Comparison of ENCODE assay signal across 10 mouse cellular contexts in the genomic region with DNA sequence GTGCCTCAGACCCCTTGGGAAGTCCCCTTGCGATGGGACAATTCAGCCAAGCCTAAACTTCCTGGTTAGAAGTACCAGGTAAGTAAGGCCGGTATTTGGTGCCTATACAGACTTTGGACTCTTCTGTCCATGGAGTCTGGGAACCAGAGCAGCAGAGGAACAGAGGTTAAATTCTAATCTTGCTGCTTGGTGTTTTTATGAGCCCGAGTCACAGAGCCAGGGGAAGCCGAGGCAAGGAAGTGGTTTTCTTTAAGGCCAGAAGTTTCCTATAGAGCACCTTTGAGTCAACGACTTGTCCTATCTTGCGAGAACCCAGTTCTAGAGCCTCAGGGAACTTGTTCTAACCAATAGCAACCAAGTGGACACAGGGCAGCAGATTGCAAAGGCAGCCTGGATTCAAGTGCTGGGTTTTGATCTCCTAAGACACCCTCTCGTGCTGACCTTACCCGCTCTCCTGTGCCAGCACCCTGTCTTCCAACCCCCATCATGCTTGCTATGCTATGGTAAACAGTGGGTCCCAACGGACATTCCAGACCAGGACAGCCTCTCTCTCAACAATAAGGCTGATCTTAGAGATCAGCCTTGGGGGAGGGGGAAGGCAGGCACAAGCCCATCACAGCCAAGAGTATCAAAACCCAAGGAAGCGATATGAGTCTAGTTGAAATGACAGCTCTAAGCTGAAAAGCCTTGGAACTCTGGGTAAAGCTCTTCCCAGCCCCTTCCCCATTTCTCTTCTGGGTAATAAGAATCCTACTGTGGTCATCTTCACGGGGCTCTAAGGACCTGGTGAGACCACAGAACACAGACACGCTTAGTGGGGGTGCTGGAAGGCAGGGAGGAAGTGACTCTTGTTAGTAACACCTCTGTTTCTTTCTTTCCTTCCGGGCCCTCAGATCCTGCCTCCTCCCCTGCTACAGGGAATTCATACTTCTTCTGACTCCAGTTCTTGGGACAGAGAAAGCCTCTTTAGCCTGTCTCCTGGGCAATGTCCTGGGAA. TPM values are rescaled to one million over a fixed set of nuclear protein-coding genes. Genes with fewer than 3 reads are reported as not detected.
A peak's percentile ranks its signal among the peaks of the same experiment; 100 is the strongest.
DNase-seq lines count a peak whose midpoint lies in the region; ATAC-seq and TF ChIP-seq lines count a peak whose summit lies in the region.
"Had no signal": no experiment of that assay in that cellular context is flagged by ENCODE, and none has a peak within 500 bp of the region (broad histone marks: within the 10 kb centered on the region; RNA-seq: fewer than 3 reads in every experiment).

No protein-coding gene starts in this region.

- H3K9me3 ChIP-seq in heart, embryonic 15.5 days (replicated peaks): no peaks in the 10 kb centered on the region
- H3K9me3 ChIP-seq in E14TG2a.4 (ENCODE audit: low read length): no peaks in the 10 kb centered on the region
- no peaks in the 10 kb centered on the region for H3K9me3 ChIP-seq in intestine, embryonic 16.5 days (ENCODE audit: control insufficient read depth, low read length)
- H3K9me3 ChIP-seq: limb, embryonic 13.5 days had no signal

- DNase-seq in heart, postnatal 4 days: no peak
- peak; percentile 73 for DNase-seq in naive thymus-derived CD4-positive, alpha-beta T cell, adult 2 months (ENCODE audit: low read depth)
- DNase-seq in frontal cortex, postnatal 10 days (ENCODE audit: low spot score in 2 of 2): no peak
- no peak for DNase-seq in layer of hippocampus, postnatal 25 days (ENCODE audit: extremely low spot score in 1 of 2, low spot score in 1 of 2)
- no peak for DNase-seq in layer of hippocampus, postnatal 10 days (ENCODE audit: low spot score in 2 of 2)
- DNase-seq: cerebellum, postnatal 36 days had no signal

- no peak overlapping the region for H3K9ac ChIP-seq in heart, embryonic 15.5 days
- no peak overlapping the region for H3K9ac ChIP-seq in intestine, embryonic 16.5 days (ENCODE audit: low read depth, low read length)

- H3K27me3 ChIP-seq in heart, embryonic 15.5 days: peaks cover 62% of the 10 kb centered on the region
- H3K27me3 ChIP-seq in E14TG2a.4 (ENCODE audit: insufficient read depth, low read length): peaks cover 84% of the 10 kb centered on the region
- H3K27me3 ChIP-seq in intestine, embryonic 16.5 days (replicated peaks; ENCODE audit: control insufficient read depth, insufficient read depth, low read length): peaks cover 32% of the 10 kb centered on the region

- WGBS in heart, embryonic 15.5 days: 58% methylated on average over 13 of the region's 13 CpGs
- 51% methylated on average over 13 of the region's 13 CpGs for WGBS in intestine, embryonic 16.5 days

- no peak overlapping the region for H3K27ac ChIP-seq in heart, embryonic 15.5 days
- H3K27ac ChIP-seq in intestine, embryonic 16.5 days (ENCODE audit: low read length): no peak overlapping the region
- H3K27ac ChIP-seq: limb, embryonic 13.5 days had no signal

- TF ChIP-seq CTCF in E14TG2a.4 (conservative IDR thresholded peaks at IDR 0.05; ENCODE audit: low read length): no peak

- H3K4me3 ChIP-seq in heart, embryonic 15.5 days: 0 out of 2 replicates have a peak overlapping the region, but pooled peaks have one; percentile 60
- peak overlapping the region; percentile 86; the same call in 1 of the 2 replicates for H3K4me3 ChIP-seq in E14TG2a.4 (replicated peaks; ENCODE audit: low read length)
- H3K4me3 ChIP-seq in intestine, embryonic 16.5 days (ENCODE audit: low read length): peak overlapping the region; percentile 60

- no peak for ATAC-seq in heart, embryonic 15.5 days (replicated peaks; ENCODE audit: insufficient number of reproducible peaks, insufficient read depth, low FRiP score, low read depth)
- ATAC-seq in intestine, embryonic 16.5 days: peak; percentile 62

- H3K36me3 ChIP-seq in heart, embryonic 15.5 days: no peaks in the 10 kb centered on the region
- no peaks in the 10 kb centered on the region for H3K36me3 ChIP-seq in E14TG2a.4 (ENCODE audit: insufficient read depth, low read length)
- H3K36me3 ChIP-seq in intestine, embryonic 16.5 days (ENCODE audit: control insufficient read depth, insufficient read depth, low read length): no peaks in the 10 kb centered on the region
- H3K36me3 ChIP-seq: limb, embryonic 13.5 days had no signal

- H3K4me2 ChIP-seq in heart, embryonic 15.5 days: peak overlapping the region; percentile 95
- no peak overlapping the region for H3K4me2 ChIP-seq in intestine, embryonic 16.5 days (ENCODE audit: low read depth, low read length)

- peaks cover 50% of the 10 kb centered on the region for H3K4me1 ChIP-seq in heart, embryonic 15.5 days (replicated peaks)
- peaks cover 48% of the 10 kb centered on the region for H3K4me1 ChIP-seq in E14TG2a.4 (replicated peaks; ENCODE audit: low read depth, low read length)
- H3K4me1 ChIP-seq in intestine, embryonic 16.5 days (ENCODE audit: control insufficient read depth, insufficient read depth, low read length): peaks cover 34% of the 10 kb centered on the region

RNA-seq across cellular contexts. Expression of a gene that starts 4.3 kb away (rescaled TPM):
- 5.2 and 6.8 TPM in 2 replicates for polyA plus RNA-seq in heart, embryonic 15.5 days (2015; fragmentation: Nextera tagmentation; extraction: Ambion mirVana)
- 10 to 100 TPM; 13.8 to 14.2 TPM for total RNA-seq in heart, postnatal 4 days (2021)
- 3.5 and 4.0 TPM in 2 replicates for polyA plus RNA-seq in intestine, embryonic 16.5 days (2015; fragmentation: Nextera tagmentation; extraction: Ambion mirVana)
- total RNA-seq in layer of hippocampus, postnatal 25 days (2021): 100 to 1,000 TPM; 138 to 141 TPM
- 10 to 100 TPM; 63.1 to 68.0 TPM for total RNA-seq in layer of hippocampus, postnatal 10 days (2021)

RNA-seq across cellular contexts. Expression of a gene that starts 44.8 kb away (rescaled TPM):
- 5.6 and 7.4 TPM in 2 replicates for polyA plus RNA-seq in heart, embryonic 15.5 days (2015; fragmentation: Nextera tagmentation; extraction: Ambion mirVana)
- total RNA-seq in heart, postnatal 4 days (2021): 1 to 10 TPM; 9.0 to 9.4 TPM
- polyA plus RNA-seq in intestine, embryonic 16.5 days (2015; fragmentation: Nextera tagmentation; extraction: Ambion mirVana): 1.0 and 3.8 TPM in 2 replicates
- 10 to 100 TPM; 10.0 to 10.2 TPM for total RNA-seq in layer of hippocampus, postnatal 25 days (2021)
- 10 to 100 TPM; 10.3 to 11.9 TPM for total RNA-seq in layer of hippocampus, postnatal 10 days (2021)

RNA-seq across cellular contexts. Expression of a gene that starts 58.9 kb away (rescaled TPM):
- not detected in 2 replicates for polyA plus RNA-seq in heart, embryonic 15.5 days (2015; fragmentation: Nextera tagmentation; extraction: Ambion mirVana)
- total RNA-seq in heart, postnatal 4 days (2021): not detected
- not detected in 2 replicates for polyA plus RNA-seq in intestine, embryonic 16.5 days (2015; fragmentation: Nextera tagmentation; extraction: Ambion mirVana)
- total RNA-seq in layer of hippocampus, postnatal 25 days (2021): 10 to 100 TPM; 68.3 to 77.6 TPM
- 10 to 100 TPM; 60.0 to 68.6 TPM for total RNA-seq in layer of hippocampus, postnatal 10 days (2021)
- polyA plus RNA-seq: limb, embryonic 13.5 days had no signal

Comparison
In these comparisons a context has a peak if more than half of its experiments do, and no peak if none do; other contexts are left out.
1. RNA of a gene that starts 4.3 kb away (total RNA-seq): 138 to 141 TPM in layer of hippocampus, postnatal 25 days and 63.1 to 68.0 TPM in layer of hippocampus, postnatal 10 days; 13.8 to 14.2 TPM in heart, postnatal 4 days; every median in the first group is over 4 times any median in the second.
2. RNA of a gene that starts 58.9 kb away (total RNA-seq): 68.3 to 77.6 TPM in layer of hippocampus, postnatal 25 days and 60.0 to 68.6 TPM in layer of hippocampus, postnatal 10 days; not detected in heart, postnatal 4 days; every median in the first group is over 10 times any median in the second.
3. Peak in every context shown above with its lines, with median percentiles within 50 percentile points of each other: H3K4me3 ChIP-seq.